Mouse (Mus musculus) liver, embryonic 14.5 days (tissue): Measurements from ENCODE around the gene Mex3d.

Experiments used
- CTCF ChIP-seq: IDR thresholded peaks from 2 replicates; pipeline ENCODE4 v1.5.1; 2016; ENCODE audit warnings: antibody characterized with exemption, low read depth, control low read depth
- EP300 ChIP-seq: IDR thresholded peaks from 2 replicates; pipeline ENCODE4 v1.6.1; 2016; ENCODE audit warnings: antibody characterized with exemption, low read depth

- TF ChIP-seq CTCF = no peak
- TF ChIP-seq EP300 = no peak
Observed at GRCm38 (mm10) chr10:80385310-80385709, 2.1 kb downstream of the Mex3d start.
